Mouse (Mus musculus): ENCODE results near the gene BC049352. TPM values are rescaled to one million over a fixed set of nuclear protein-coding genes. Genes with fewer than 3 reads are reported as not detected.

BC049352 gene
- polyA plus RNA-seq (2014; fragmentation: Illumina TruSeq; extraction: RNeasy Lipid Tissue Mini Kit (QIAGEN cat#74804); ENCODE audit: low read depth, low replicate concordance): 1.1 TPM

GRCm38 (mm10) chr9:45181770-45182169 is at the start of gene BC049352:
BC049352 (plus strand) TSS chr9:45182007.

GRCm38 (mm10) chr9:45138191-45139032 is 43.4 kb upstream of the BC049352 start, which contains the start of gene Scn4b:
Scn4b (plus strand) TSS chr9:45138395.

GRCm38 (mm10) chr9:45203797-45204410 is 22.1 kb downstream of the BC049352 start, which contains the start of gene Tmprss4:
Tmprss4 (minus strand) TSS chr9:45204092.

GRCm38 (mm10) chr9:45268597-45269325 is 87.0 kb downstream of the BC049352 start, which contains the start of gene Il10ra:
Il10ra (minus strand) TSS chr9:45269149.

Other genes with a start within 250 kb of the BC049352 start
- gene Ube4a, start 216.4 kb upstream of the BC049352 start, polyA plus RNA-seq (2014; fragmentation: Illumina TruSeq; extraction: RNeasy Lipid Tissue Mini Kit (QIAGEN cat#74804); ENCODE audit: low read depth, low replicate concordance): 90.9 TPM
- 0.77 TPM for gene Cd3g, start 201.6 kb upstream of the BC049352 start, polyA plus RNA-seq (2014; fragmentation: Illumina TruSeq; extraction: RNeasy Lipid Tissue Mini Kit (QIAGEN cat#74804); ENCODE audit: low read depth, low replicate concordance)
- not detected for gene Cd3d, start 200.2 kb upstream of the BC049352 start, polyA plus RNA-seq (2014; fragmentation: Illumina TruSeq; extraction: RNeasy Lipid Tissue Mini Kit (QIAGEN cat#74804); ENCODE audit: low read depth, low replicate concordance)
- not detected for gene Cd3e, start 172.4 kb upstream of the BC049352 start, polyA plus RNA-seq (2014; fragmentation: Illumina TruSeq; extraction: RNeasy Lipid Tissue Mini Kit (QIAGEN cat#74804); ENCODE audit: low read depth, low replicate concordance)
- 34.9 TPM for gene Mpzl2, start 142.2 kb upstream of the BC049352 start, polyA plus RNA-seq (2014; fragmentation: Illumina TruSeq; extraction: RNeasy Lipid Tissue Mini Kit (QIAGEN cat#74804); ENCODE audit: low read depth, low replicate concordance)
- 9.3 TPM for gene Mpzl3, start 126.8 kb upstream of the BC049352 start, polyA plus RNA-seq (2014; fragmentation: Illumina TruSeq; extraction: RNeasy Lipid Tissue Mini Kit (QIAGEN cat#74804); ENCODE audit: low read depth, low replicate concordance)
- 0.85 TPM for gene Jaml, start 102.8 kb upstream of the BC049352 start, polyA plus RNA-seq (2014; fragmentation: Illumina TruSeq; extraction: RNeasy Lipid Tissue Mini Kit (QIAGEN cat#74804); ENCODE audit: low read depth, low replicate concordance)
- gene Scn2b, start 64.2 kb upstream of the BC049352 start, polyA plus RNA-seq (2014; fragmentation: Illumina TruSeq; extraction: RNeasy Lipid Tissue Mini Kit (QIAGEN cat#74804); ENCODE audit: low read depth, low replicate concordance): 0.32 TPM
- 12.0 TPM for gene Scn4b, start 43.6 kb upstream of the BC049352 start, polyA plus RNA-seq (2014; fragmentation: Illumina TruSeq; extraction: RNeasy Lipid Tissue Mini Kit (QIAGEN cat#74804); ENCODE audit: low read depth, low replicate concordance)
- gene Tmprss4, start 22.1 kb downstream of the BC049352 start, polyA plus RNA-seq (2014; fragmentation: Illumina TruSeq; extraction: RNeasy Lipid Tissue Mini Kit (QIAGEN cat#74804); ENCODE audit: low read depth, low replicate concordance): not detected
- 0.28 TPM for gene Il10ra, start 87.1 kb downstream of the BC049352 start, polyA plus RNA-seq (2014; fragmentation: Illumina TruSeq; extraction: RNeasy Lipid Tissue Mini Kit (QIAGEN cat#74804); ENCODE audit: low read depth, low replicate concordance)
- 0.16 TPM for gene Tmprss13, start 137.1 kb downstream of the BC049352 start, polyA plus RNA-seq (2014; fragmentation: Illumina TruSeq; extraction: RNeasy Lipid Tissue Mini Kit (QIAGEN cat#74804); ENCODE audit: low read depth, low replicate concordance)
- 0.65 TPM for gene Fxyd6, start 188.2 kb downstream of the BC049352 start, polyA plus RNA-seq (2014; fragmentation: Illumina TruSeq; extraction: RNeasy Lipid Tissue Mini Kit (QIAGEN cat#74804); ENCODE audit: low read depth, low replicate concordance)
- gene Fxyd2, start 217.7 kb downstream of the BC049352 start, polyA plus RNA-seq (2014; fragmentation: Illumina TruSeq; extraction: RNeasy Lipid Tissue Mini Kit (QIAGEN cat#74804); ENCODE audit: low read depth, low replicate concordance): 368 TPM
- gene Dscaml1, start 244.6 kb downstream of the BC049352 start, polyA plus RNA-seq (2014; fragmentation: Illumina TruSeq; extraction: RNeasy Lipid Tissue Mini Kit (QIAGEN cat#74804); ENCODE audit: low read depth, low replicate concordance): not detected